Mouse (Mus musculus) kidney, postnatal 25 days (tissue): ENCODE measurements around the gene AC161166.1.
A peak's percentile ranks its signal among the peaks of the same experiment; 100 is the strongest.
"Not testable (repeated sequence)": the region's sequence is repeated elsewhere in the genome, so short reads cannot be mapped to it uniquely, and the experiment has no call there.

ENCODE experiments used
- DNase-seq, 2 experiments: peaks; one replicate each; pipeline ENCODE4 v3.0.0; 2021; ENCODE audit warnings: mixed read lengths in 2 of 2

Gene AC161166.1

DNA sequence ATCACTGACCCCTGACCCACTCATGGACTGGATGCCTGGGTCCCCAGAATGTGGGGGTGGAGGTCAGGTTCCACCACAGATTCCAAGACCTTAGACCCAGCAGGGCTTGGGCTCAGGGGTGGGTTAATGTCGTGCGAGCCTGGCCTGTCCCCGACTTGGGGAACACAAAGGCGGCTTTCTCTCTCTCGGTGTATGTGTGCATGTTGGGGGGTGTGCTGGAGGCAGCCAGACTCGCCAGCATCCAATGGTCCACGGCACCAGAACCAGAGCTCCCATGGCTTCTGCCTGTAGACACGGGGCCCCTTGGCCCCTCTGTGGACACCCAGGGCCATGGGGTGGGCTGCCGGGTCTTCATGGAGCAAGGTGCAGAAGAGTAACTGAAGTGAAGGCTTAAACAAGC is 26.8 kb downstream of the AC161166.1 start:
- DNase-seq, result no peak

DNA sequence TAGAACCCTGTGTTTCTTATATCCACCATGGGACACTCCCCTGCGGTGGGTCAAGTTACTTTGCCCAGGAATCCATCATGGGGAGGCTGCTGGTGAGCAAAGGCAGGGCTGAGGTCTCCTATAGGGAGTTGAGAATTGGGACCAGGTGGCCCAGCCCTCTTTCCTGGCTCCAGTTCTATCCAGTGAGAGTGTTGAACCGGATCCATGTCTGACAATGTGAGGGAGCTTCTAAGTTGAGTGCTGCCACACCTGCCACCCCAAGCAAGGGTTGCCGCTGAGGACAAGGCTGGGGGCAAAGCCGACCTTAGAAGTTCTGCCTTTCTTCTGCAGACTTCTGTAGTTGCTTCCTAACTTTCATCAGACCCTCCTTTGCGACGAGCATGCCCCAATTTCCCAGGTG is 29.0 kb downstream of the AC161166.1 start:
- not testable (repeated sequence) for DNase-seq

DNA sequence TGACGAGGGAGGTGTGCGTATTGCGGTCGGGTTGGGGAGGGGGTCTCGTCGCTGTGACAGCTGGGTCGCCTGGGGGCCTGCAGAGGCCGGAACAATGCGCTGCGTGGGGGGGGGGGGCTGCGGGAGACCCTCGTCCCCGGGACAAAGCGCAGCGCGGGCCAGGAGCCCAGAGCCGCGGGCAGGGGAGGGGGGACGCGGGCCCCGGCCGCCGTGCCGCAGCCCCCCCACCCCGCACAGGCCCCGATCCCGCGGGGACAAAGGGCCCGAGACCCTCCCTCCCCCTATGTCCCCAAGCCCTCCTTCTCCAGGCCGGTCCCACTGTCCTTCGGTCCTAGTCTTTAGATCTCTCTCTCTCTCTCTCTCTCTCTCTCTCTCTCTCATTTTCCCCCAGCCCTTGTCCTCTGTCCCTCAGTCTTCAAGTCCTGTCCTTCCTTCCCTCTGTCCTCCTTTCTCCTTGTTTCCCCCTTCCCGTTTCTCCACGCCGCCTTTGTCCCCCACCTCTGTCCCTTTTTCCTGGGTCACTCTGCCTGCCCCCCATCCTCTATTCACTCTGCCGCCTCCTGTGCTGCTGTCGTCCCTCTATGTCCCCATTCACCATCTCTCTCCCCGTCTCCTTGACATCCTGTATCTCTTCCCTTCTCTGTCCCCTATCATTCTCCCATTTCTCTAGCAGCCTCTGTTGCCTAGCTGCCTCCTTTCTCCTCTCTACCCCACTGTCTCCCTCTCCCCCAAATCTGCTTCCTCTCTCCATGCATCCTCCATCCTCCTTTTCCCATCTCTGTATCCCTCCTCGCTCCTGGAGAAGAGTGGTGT is 29.8 kb downstream of the AC161166.1 start:
- DNase-seq, result no peak

DNA sequence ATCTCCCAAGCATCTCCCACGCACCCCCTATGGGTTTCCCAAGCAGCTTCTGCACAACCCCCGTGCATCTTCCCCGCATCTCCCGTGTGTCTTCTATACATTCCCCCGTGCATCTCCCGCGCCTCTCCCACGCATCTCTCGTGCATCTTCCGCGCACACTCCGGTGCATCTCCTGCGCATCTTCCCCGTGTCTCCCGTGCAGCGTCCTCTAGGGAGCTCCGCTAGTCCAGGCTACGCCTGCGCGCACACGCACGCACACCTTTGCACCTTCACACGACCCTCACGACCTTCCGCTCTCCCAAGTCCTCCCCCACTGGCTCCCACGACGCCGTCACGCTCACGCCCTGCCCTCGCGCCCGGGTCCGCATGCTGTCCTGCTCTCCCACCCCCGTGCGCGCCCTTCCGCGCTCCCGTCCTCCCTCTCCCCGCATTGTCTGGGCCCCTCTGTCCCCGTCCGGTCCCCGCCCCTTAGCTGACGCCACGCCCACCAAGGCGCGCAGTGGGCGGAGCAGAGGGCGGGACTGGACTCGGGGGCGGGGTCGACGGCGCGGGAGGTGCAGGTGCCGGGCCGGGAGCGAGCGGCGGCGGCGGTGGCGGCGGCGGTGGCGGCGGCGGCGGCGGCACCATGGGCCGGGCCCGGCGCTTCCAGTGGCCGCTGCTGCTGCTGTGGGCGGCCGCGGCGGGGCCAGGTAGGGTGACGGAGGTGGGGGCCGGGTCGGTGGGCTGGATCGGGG is 30.6 kb downstream of the AC161166.1 start, which contains the start of gene Cadm4:
Gene Cadm4 (plus strand): TSS at position 550 of the 734 bp plus-strand sequence.
- peak; percentile 83 to 89 for DNase-seq

DNA sequence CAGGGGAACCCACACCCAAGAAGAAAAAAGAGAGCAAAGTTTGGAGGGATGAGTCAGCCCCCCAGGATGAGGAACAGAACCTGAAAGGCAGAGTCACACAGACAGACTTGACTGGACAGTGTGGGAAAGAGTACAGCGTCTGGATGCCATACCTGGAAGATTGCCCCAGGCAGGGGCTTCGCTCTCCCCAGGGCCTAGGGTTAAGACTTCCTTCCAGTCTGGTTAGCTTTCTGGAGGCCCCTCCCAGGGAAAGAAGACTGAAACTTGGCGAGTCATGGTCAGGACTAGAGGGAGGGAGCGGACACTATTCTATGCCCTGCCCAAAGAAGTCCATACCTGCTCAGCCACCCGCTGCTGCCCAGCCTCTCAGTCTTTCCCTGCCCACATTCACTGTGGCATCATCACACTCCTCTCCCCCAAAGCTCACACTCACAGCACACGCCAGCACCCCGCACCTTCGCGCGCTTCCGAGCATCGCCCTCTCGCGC is 31.2 kb downstream of the AC161166.1 start:
- DNase-seq, result no peak

DNA sequence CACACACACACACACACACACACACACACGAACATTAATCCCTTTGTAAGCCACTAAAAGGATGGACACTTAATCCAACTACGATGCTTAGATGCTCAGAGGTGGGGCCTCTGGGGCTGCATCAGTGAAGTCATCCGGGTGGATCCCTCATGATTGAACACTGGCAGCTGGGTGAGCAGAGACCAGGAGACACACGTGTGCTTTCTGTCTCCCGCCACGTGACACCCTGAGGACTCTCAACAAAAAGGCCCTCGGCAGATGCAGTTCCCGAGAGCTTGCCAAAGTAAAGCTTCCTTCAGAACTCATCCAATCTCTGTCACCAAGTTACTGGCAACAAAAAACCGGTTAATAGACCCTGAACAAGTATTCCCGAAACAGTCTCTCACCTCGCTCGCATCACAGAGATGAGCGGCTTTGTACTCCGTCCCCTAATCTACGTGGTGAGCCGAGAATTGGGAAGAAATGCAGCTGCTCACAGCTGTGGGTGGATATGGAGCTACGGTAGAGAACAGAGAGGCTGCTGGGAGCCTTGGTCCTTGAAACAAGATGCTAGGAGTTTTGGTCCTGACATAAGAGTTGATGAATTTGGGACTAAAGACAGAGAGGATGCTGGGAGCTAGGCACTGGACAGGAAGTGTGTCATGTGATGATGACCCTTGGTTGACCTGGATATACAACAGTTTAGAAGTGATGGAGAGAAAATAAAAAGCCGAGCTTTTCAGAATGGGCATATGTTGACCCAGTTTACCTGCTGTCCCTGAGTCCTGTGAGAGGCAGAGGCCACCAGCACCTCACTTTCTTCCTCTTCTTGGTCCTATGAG is 31.9 kb downstream of the AC161166.1 start:
- no peak for DNase-seq

DNA sequence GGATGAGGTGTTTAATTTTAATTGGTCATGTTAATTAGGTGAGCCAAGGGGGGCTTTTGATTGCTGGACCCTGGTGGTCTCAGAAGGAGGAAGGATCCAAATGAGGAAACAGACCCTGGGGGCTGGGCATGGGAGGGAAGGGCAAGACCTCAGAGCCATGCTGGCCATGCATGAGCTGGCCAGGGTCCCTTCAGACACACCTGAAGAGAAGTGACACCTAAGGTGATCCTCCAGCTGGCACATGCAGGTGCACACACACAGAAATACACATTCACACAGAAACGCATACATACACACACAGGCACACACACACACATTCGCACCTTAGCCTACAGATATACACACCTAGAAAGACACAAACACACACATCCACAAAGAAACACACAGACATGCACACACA is 32.6 kb downstream of the AC161166.1 start:
- no peak for DNase-seq

DNA sequence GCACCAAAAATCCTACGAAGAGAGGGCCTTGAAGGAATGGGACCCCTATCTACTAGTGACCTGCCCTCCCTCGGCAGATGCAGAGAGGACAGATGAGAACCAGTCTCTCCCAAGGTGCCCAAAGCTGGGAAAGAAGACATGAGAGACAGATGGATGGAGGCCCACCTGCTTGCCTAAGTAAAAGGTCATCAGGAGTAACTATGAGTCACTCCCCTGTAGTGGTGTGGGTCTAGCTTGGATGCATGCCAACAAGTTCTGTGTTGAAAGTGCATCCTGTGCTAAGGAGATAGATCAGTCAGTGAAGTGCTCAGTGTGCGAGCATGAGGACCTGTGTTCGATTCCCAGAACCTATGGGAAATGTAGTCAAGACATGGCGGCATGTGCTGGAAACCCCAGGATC is 33.3 kb downstream of the AC161166.1 start:
- no peak for DNase-seq

DNA sequence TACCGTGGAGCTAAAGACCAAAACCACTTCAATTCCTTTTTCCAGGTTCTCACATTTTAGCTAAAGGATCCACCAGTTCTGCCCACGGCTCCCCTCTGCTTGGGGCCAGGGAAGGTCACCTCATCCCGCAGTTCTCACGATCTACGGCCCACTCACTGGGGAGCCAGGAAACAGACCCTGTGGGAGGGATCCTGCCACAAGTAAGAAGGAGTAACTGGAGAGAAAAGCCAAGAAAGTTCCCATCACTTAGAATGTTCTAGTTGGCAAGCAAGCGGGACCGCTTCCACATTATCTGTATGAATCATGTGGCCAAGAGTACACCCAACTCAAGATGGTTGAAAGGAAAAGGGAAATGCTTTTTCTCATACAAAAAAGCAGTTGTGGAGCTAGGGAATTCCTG is 35.4 kb downstream of the AC161166.1 start:
- DNase-seq, result no peak

DNA sequence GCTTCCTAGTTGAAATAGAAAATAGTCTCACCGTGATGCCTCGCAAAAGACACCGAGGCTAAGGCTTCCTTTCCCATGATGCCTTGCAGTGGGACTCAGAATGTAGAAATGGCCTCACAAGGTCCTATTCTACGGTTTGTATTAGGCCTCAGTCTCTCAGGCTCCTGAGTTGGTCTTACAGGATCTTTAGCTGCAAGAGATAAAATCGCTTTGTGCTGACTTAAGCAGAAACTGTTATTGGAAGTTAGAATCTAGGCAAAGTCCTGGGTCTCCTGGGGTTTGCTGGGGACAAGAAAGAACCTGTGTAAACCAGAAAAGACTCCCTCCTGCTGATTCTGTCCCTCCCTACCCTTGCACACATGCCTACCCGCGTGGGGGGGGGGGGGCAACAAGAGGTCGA is 35.9 kb downstream of the AC161166.1 start:
- DNase-seq, result no peak

DNA sequence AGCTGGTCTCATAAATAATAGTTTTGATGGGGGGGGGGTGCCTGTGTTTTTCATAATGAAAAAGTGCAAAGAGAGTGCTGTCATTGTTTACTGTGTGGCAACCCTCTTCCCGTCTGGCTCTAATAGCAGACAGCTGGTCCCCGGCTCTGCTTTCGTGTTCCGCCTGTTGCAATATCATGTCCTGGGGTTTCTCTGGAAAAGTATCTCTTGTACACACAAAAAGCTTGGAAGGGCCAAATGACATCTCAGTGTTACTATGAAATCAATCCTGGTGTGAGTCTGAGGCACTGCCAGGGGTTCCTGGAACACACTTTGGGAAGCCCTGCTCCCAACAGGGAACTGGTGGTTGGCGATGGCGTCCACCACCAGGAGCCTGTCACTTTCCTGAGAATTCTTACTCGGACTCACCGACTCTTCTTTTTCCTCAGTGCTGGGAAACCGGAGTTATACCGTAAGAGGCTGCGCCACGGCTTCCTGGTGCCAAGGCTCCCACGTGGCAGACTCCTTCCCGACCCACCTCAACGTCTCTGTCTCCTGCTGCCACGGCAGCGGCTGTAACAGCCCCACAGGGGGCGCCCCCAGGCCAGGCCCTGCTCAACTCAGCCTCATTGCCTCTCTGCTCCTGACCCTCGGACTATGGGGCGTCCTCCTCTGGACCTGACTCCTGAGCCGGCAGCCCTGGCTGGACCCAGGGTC is 37.3 kb downstream of the AC161166.1 start:
- DNase-seq, result peak; percentile 32 to 64

DNA sequence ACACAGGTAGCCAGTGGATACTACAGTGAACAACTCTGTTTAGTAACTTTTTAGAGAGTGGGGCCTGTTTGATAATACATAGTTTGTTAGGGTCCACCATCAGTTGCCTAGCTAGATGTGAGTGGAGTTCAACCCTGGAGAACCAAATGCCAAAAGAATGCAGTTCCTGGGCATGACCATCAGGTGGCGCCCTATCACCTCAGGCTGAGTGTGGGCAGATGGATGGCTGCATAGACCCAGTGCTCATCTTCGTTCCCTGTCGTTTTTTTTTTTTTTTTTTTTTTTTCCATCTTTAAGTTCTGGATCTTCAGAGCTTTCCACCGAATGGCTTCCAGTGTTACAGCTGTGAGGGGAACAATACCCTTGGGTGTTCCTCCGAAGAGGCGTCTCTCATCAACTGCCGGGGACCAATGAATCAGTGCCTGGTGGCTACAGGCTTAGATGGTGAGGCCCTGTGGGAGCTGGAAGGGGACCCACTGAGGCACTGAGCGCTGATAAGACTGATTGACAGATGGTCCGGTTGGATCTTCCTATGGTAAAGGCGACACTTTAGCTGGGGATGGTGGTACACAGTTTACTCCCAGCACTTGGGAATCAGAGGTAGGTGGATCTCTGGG is 38.2 kb downstream of the AC161166.1 start:
- peak; percentile 63 to 67 for DNase-seq

DNA sequence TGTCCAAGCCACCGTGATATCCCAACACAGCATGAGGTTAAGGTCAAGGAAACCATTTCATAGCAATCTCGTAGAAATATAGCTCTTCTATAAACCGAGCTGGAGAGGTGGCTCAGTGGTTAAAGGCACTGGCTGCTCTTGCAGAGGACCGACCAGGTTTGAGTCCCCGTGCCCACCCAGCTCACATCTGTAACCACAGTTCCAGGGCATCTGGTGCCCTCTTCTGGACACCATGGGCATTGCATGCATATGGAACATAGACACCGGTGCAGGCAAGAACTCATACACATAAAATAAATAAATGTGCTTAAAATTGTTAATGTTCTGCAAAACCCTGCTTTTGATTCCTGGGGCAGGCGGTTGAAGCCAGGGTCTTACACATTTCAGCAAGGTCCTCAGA is 39.3 kb downstream of the AC161166.1 start:
- DNase-seq, result peak in 1 of 2 experiments; percentile 56

DNA sequence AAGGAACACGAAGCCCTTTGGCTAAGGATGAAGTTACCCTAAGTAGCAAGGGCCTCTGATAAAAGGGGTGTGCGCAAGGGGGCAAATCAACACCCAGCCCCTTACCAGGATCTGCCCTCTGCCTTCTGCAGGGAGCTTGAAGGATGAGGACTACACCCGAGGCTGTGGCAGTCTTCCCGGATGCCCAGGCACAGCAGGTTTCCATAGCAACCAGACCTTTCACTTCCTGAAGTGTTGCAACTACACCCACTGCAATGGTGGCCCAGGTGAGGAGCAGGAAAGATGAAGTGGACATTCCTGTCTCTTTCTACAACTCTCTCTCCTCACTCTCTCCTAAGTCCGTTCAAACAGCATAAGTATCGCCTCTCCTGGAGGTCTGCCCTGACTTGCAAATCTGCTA is 39.8 kb downstream of the AC161166.1 start:
- no peak for DNase-seq

DNA sequence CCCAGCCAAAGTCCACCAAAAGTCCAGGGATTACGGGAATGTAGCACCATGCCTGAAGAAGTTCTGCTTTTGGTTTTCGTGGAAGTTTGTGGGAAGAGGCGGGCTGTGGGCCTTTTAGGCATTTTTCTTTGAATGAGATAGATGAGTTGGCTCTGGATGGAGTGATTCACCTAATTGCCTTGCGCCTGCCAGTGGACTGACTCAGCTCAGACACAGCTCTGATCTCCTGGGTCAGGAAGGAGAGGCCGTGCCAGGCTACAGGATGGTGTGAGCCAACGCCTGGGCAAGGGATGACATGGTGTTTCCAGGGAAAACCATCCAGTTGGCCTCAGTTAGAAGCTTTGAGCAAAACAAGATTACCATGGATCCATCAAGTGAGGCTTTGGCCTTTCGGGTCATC is 41.9 kb downstream of the AC161166.1 start:
- no peak for DNase-seq

DNA sequence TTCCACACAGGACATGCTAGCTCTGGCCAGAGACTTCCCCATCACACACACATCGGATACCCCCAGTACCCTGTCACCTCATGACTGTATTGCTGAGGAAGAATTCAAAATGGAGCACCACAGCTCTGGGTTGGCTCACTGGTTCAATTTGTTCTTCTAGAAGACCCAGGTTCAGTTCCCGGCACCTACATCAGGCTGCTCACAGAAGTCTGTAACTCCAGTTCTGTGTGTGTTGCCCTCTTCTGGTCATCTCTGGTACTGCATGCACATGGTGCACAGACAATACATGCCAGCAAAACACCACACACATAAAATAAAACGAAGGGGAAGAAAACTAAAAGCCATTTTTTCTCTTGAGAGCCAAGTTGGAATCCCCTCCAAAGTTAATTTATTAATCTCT is 43.1 kb downstream of the AC161166.1 start:
- DNase-seq, result peak in 1 of 2 experiments; percentile 31

DNA sequence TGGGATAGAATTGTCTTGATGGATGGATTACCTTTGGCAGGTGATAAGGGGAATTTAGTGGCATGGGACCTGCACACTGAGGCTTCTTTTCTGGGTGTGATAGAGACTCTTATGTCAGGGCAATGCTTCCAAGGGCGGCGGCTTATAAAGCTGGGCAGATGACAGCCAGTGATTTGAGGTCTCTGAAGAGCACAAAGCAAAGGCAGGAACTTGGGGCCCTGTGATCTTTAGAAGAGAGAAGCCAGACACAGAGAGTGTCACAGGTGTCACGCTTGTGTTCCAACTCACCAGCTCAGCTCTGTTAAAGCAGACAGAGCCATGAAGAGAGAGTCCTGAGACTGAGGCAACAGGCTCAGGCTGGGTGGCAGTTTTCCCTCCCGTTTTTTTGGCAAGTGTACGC is 44.4 kb downstream of the AC161166.1 start:
- DNase-seq, result no peak

DNA sequence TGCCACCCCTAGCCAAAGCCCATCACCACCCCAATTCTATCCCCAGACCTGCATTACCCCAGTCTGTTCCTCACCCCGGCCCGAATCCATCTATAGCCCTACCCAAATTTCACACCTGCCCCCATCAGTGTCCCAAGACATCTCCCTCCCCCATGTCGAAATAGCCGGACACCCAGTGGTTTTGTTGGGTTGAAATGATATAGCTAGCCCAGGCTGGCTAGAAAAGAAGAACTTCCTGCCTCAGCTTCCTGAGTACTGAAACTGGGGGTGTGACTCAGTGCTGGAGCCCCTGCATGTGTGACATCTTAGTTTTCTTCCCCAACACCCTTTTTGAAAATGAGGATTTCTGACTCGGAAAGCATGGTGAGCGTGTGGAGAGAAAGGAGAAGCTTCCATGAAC is 45.4 kb downstream of the AC161166.1 start:
- DNase-seq, result no peak

DNA sequence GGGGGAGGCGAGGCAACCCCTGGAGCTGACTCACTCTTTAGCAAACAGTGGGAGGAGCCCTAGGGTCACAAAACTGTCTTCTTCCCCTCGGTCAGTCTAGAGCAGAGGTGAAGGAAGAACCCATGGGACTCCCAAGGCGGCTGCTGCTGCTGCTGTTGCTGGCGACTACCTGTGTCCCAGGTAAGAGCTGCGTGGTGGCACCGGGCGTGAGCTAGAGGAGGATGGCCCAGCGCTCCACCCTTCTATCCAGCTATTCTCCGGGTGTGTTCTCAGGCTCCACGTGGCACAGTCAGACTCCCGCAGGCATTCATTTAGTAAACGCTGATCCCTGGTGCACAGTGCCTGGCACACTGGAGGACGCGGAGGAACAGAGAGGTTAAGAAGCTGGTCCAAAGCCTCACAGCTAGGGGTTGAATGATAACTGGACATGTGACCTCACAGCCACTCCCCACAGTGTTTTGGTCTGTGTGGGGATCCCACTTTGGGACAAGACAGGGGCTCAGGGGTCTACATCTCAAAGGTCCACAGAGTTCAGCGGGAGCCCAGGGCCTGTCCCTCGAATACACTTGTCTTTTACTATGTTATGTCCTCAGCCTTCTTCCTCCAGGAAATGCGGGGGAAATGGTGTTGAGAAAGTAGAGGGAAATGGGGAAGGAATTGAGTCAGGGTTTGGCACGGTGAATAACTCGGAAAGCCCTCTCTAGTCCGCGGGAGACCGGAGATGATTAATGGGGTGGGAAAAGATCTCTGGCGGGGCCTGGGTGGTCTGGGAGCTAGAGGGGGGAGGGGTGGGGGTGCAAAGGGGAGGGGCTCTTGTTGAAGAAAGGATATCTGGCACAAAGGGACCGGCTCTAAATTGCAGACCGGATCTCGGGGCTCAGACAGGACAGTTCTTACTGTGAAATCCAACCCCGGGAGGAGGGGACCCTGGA is 49.6 kb downstream of the AC161166.1 start, which contains the start of gene Plaur:
Gene Plaur (plus strand): TSS at position 97 of the 932 bp plus-strand sequence.
- DNase-seq, result peak; percentile 43 to 63

DNA sequence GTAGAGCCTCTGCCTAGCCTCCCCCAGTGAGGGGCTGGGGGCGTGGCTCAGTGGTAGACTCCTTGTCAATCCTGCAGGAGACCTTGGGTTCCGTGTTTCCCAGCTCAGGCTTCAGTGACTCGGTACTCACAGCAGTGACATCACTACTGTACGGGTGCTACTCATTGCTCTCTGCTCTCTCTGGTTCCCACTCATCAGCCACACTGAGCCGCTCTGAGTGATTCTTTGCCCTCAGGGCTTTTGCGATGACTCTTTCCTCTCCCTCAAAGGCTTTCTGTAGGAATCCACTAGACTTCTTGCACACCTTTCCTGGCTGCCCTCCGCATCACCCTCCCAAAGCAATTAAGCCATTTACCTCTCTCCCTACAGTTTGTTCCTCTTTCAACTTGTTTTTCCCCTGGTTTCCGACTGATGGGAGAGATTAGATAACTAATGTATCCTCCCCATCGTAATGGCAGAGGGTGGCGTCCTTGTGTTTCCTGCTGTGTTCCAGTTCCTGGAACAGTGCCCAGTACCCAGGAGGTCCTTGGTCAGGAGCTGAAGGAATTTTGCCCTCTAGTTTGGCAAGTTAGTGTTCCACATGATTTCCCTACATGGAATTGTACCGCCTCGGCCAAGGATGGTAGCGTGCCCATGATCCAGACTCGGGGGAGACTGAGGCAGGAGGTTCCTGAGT is 50.7 kb downstream of the AC161166.1 start:
- peak; percentile 75 to 89 for DNase-seq
